Mouse (Mus musculus): ENCODE measurements around the gene Aldh2. TPM values are rescaled to one million over a fixed set of nuclear protein-coding genes. Genes with fewer than 3 reads are reported as not detected.

Aldh2 gene
- polyA plus RNA-seq, 1 experiment from 2014 or later = 141 TPM

- WGBS = 88% methylated on average over 6 of the region's 6 CpGs
Observed at GRCm38 (mm10) chr5:121589928-121590327, 3.7 kb downstream of the Aldh2 start.

GRCm38 (mm10) chr5:121586400-121587039, 7.1 kb downstream of the Aldh2 start:
- 85% methylated on average over 6 of the region's 6 CpGs for WGBS
- no peaks in the 10 kb centered on the region for H3K36me3 ChIP-seq (ENCODE audit: control insufficient read depth, insufficient read depth, low read length)
- no peaks in the 10 kb centered on the region for H3K27me3 ChIP-seq (ENCODE audit: control insufficient read depth, insufficient read depth, low read depth, low read length)

More at GRCm38 (mm10) chr5:121589928-121590327, 3.7 kb downstream of the Aldh2 start:
- Histone ChIP-seq H3K9me3 (replicated peaks; ENCODE audit: control insufficient read depth, low read length, poor library complexity, severe bottlenecking) (no peaks in the 10 kb centered on the region), H3K27me3 (ENCODE audit: control insufficient read depth, insufficient read depth, low read depth, low read length) (no peaks in the 10 kb centered on the region), H3K4me2 (ENCODE audit: low read length) (no peak overlapping the region), H3K4me3 (ENCODE audit: low read depth, low read length) (no peak overlapping the region), H3K4me1 (ENCODE audit: control insufficient read depth, insufficient read depth, low read length) (peaks cover 16% of the 10 kb centered on the region), H3K36me3 (ENCODE audit: control insufficient read depth, insufficient read depth, low read length) (no peaks in the 10 kb centered on the region), H3K27ac (ENCODE audit: low read length) (no peak overlapping the region), H3K9ac (ENCODE audit: low read depth, low read length) (no peak overlapping the region)
- ATAC-seq = no peak

GRCm38 (mm10) chr5:121585699-121586098, 7.9 kb downstream of the Aldh2 start:
- Histone ChIP-seq H3K9ac (ENCODE audit: low read depth, low read length) (no peak overlapping the region), H3K4me2 (ENCODE audit: low read length) (no peak overlapping the region), H3K27ac (ENCODE audit: low read length) (no peak overlapping the region), H3K4me3 (ENCODE audit: low read depth, low read length) (no peak overlapping the region), H3K9me3 (replicated peaks; ENCODE audit: control insufficient read depth, low read length, poor library complexity, severe bottlenecking) (no peaks in the 10 kb centered on the region), H3K27me3 (ENCODE audit: control insufficient read depth, insufficient read depth, low read depth, low read length) (no peaks in the 10 kb centered on the region), H3K4me1 (ENCODE audit: control insufficient read depth, insufficient read depth, low read length) (no peaks in the 10 kb centered on the region), H3K36me3 (ENCODE audit: control insufficient read depth, insufficient read depth, low read length) (no peaks in the 10 kb centered on the region)
- ATAC-seq = no peak
- 77% methylated on average over 5 of the region's 5 CpGs for WGBS

More at GRCm38 (mm10) chr5:121586400-121587039, 7.1 kb downstream of the Aldh2 start:
- Histone ChIP-seq H3K9ac (ENCODE audit: low read depth, low read length) (no peak overlapping the region), H3K4me2 (ENCODE audit: low read length) (no peak overlapping the region), H3K9me3 (replicated peaks; ENCODE audit: control insufficient read depth, low read length, poor library complexity, severe bottlenecking) (no peaks in the 10 kb centered on the region), H3K4me3 (ENCODE audit: low read depth, low read length) (no peak overlapping the region), H3K27ac (ENCODE audit: low read length) (no peak overlapping the region), H3K4me1 (ENCODE audit: control insufficient read depth, insufficient read depth, low read length) (peaks cover 2% of the 10 kb centered on the region; the same call in 1 of the 2 replicates)
- no peak for ATAC-seq

- 98% methylated on average over 10 of the region's 10 CpGs for WGBS
- Histone ChIP-seq H3K4me2 (ENCODE audit: low read length) (no peak overlapping the region), H3K27ac (ENCODE audit: low read length) (no peak overlapping the region), H3K4me1 (ENCODE audit: control insufficient read depth, insufficient read depth, low read length) (no peaks in the 10 kb centered on the region), H3K4me3 (ENCODE audit: low read depth, low read length) (no peak overlapping the region), H3K9ac (ENCODE audit: low read depth, low read length) (no peak overlapping the region), H3K36me3 (ENCODE audit: control insufficient read depth, insufficient read depth, low read length) (0 out of 2 replicates have a peak, but pooled peaks cover under 1% of the 10 kb centered on the region), H3K9me3 (replicated peaks; ENCODE audit: control insufficient read depth, low read length, poor library complexity, severe bottlenecking) (no peaks in the 10 kb centered on the region), H3K27me3 (ENCODE audit: control insufficient read depth, insufficient read depth, low read depth, low read length) (no peaks in the 10 kb centered on the region)
- no peak for ATAC-seq
Observed at GRCm38 (mm10) chr5:121585005-121585404, 8.6 kb downstream of the Aldh2 start.

- no peak overlapping the region for H3K4me2 ChIP-seq (ENCODE audit: low read length)
- no peak overlapping the region for H3K9ac ChIP-seq (ENCODE audit: low read depth, low read length)
- ATAC-seq = no peak
- H3K27me3 ChIP-seq (ENCODE audit: control insufficient read depth, insufficient read depth, low read depth, low read length) = no peaks in the 10 kb centered on the region
- no peaks in the 10 kb centered on the region for H3K9me3 ChIP-seq (replicated peaks; ENCODE audit: control insufficient read depth, low read length, poor library complexity, severe bottlenecking)
- H3K27ac ChIP-seq (ENCODE audit: low read length) = no peak overlapping the region
- WGBS = 60% methylated on average over 12 of the region's 12 CpGs
- no peak overlapping the region for H3K4me3 ChIP-seq (ENCODE audit: low read depth, low read length)
- peaks cover 8% of the 10 kb centered on the region; the same call in 1 of the 2 replicates for H3K36me3 ChIP-seq (ENCODE audit: control insufficient read depth, insufficient read depth, low read length)
- no peaks in the 10 kb centered on the region for H3K4me1 ChIP-seq (ENCODE audit: control insufficient read depth, insufficient read depth, low read length)
Observed at GRCm38 (mm10) chr5:121583765-121584501, 9.7 kb downstream of the Aldh2 start.

GRCm38 (mm10) chr5:121581945-121582344, 11.7 kb downstream of the Aldh2 start:
- Histone ChIP-seq H3K4me3 (ENCODE audit: low read depth, low read length) (no peak overlapping the region), H3K9ac (ENCODE audit: low read depth, low read length) (no peak overlapping the region), H3K4me2 (ENCODE audit: low read length) (no peak overlapping the region), H3K36me3 (ENCODE audit: control insufficient read depth, insufficient read depth, low read length) (peaks cover 13% of the 10 kb centered on the region; the same call in 1 of the 2 replicates), H3K27ac (ENCODE audit: low read length) (no peak overlapping the region), H3K4me1 (ENCODE audit: control insufficient read depth, insufficient read depth, low read length) (no peaks in the 10 kb centered on the region), H3K9me3 (replicated peaks; ENCODE audit: control insufficient read depth, low read length, poor library complexity, severe bottlenecking) (no peaks in the 10 kb centered on the region), H3K27me3 (ENCODE audit: control insufficient read depth, insufficient read depth, low read depth, low read length) (no peaks in the 10 kb centered on the region)
- WGBS = 92% methylated on average over 8 of the region's 8 CpGs
- no peak for ATAC-seq

- no peaks in the 10 kb centered on the region for H3K27me3 ChIP-seq (ENCODE audit: control insufficient read depth, insufficient read depth, low read depth, low read length)
- no peaks in the 10 kb centered on the region for H3K9me3 ChIP-seq (replicated peaks; ENCODE audit: control insufficient read depth, low read length, poor library complexity, severe bottlenecking)
- H3K4me3 ChIP-seq (ENCODE audit: low read depth, low read length) = no peak overlapping the region
- H3K9ac ChIP-seq (ENCODE audit: low read depth, low read length) = no peak overlapping the region
- ATAC-seq = no peak
- H3K4me2 ChIP-seq (ENCODE audit: low read length) = no peak overlapping the region
- H3K27ac ChIP-seq (ENCODE audit: low read length) = no peak overlapping the region
- WGBS = 91% methylated on average over 11 of the region's 11 CpGs
- peaks cover 17% of the 10 kb centered on the region for H3K36me3 ChIP-seq (ENCODE audit: control insufficient read depth, insufficient read depth, low read length)
- no peaks in the 10 kb centered on the region for H3K4me1 ChIP-seq (ENCODE audit: control insufficient read depth, insufficient read depth, low read length)
Observed at GRCm38 (mm10) chr5:121576927-121577488, 16.6 kb downstream of the Aldh2 start.

GRCm38 (mm10) chr5:121575867-121576266, 17.8 kb downstream of the Aldh2 start:
- Histone ChIP-seq H3K4me1 (ENCODE audit: control insufficient read depth, insufficient read depth, low read length) (no peaks in the 10 kb centered on the region), H3K9ac (ENCODE audit: low read depth, low read length) (no peak overlapping the region), H3K36me3 (ENCODE audit: control insufficient read depth, insufficient read depth, low read length) (peaks cover 23% of the 10 kb centered on the region), H3K4me2 (ENCODE audit: low read length) (no peak overlapping the region), H3K4me3 (ENCODE audit: low read depth, low read length) (no peak overlapping the region), H3K27me3 (ENCODE audit: control insufficient read depth, insufficient read depth, low read depth, low read length) (no peaks in the 10 kb centered on the region), H3K9me3 (replicated peaks; ENCODE audit: control insufficient read depth, low read length, poor library complexity, severe bottlenecking) (no peaks in the 10 kb centered on the region), H3K27ac (ENCODE audit: low read length) (no peak overlapping the region)
- no peak for ATAC-seq
- 98% methylated on average over 11 of the region's 11 CpGs for WGBS

- H3K9ac ChIP-seq (ENCODE audit: low read depth, low read length) = no peak overlapping the region
- H3K27me3 ChIP-seq (ENCODE audit: control insufficient read depth, insufficient read depth, low read depth, low read length) = no peaks in the 10 kb centered on the region
- no peak overlapping the region for H3K27ac ChIP-seq (ENCODE audit: low read length)
- no peaks in the 10 kb centered on the region for H3K9me3 ChIP-seq (replicated peaks; ENCODE audit: control insufficient read depth, low read length, poor library complexity, severe bottlenecking)
- no peak for ATAC-seq
- no peaks in the 10 kb centered on the region; the same call in 1 of the 2 replicates for H3K4me1 ChIP-seq (ENCODE audit: control insufficient read depth, insufficient read depth, low read length)
- WGBS = 89% methylated on average over 13 of the region's 13 CpGs
- no peak overlapping the region for H3K4me2 ChIP-seq (ENCODE audit: low read length)
- no peak overlapping the region for H3K4me3 ChIP-seq (ENCODE audit: low read depth, low read length)
- H3K36me3 ChIP-seq (ENCODE audit: control insufficient read depth, insufficient read depth, low read length) = peaks cover 15% of the 10 kb centered on the region
Observed at GRCm38 (mm10) chr5:121574145-121574544, 19.5 kb downstream of the Aldh2 start.
